Mouse (Mus musculus) forebrain, embryonic 10.5 days (tissue): ENCODE data around the gene Etv6. TPM values are rescaled to one million over a fixed set of nuclear protein-coding genes. Genes with fewer than 3 reads are reported as not detected.
"Not testable (repeated sequence)": the region's sequence is repeated elsewhere in the genome, so short reads cannot be mapped to it uniquely, and the experiment has no call there.

Experiments
- DNase-seq: peaks from one replicate; pipeline ENCODE4 v3.0.0-alpha.2; 2017; ENCODE audit warnings: low spot score; ENCODE audit errors: extremely low spot score
- H3K27ac ChIP-seq: fragments of 300-500 bp; sonication (generic); 2 replicates; pipeline ENCODE4 v1.5.1; 2016; ENCODE audit warnings: mild to moderate bottlenecking
- H3K27me3 ChIP-seq: fragments of 300-500 bp; sonication (generic); 2 replicates; pipeline ENCODE4 v1.6.1; 2016; ENCODE audit warnings: mild to moderate bottlenecking; ENCODE audit not compliant: poor library complexity, severe bottlenecking
- H3K36me3 ChIP-seq: fragments of 300-500 bp; sonication (generic); replicated peaks from 2 replicates; pipeline ENCODE4 v1.6.1; 2016; ENCODE audit warnings: mild to moderate bottlenecking, moderate library complexity
- H3K4me1 ChIP-seq: fragments of 300-500 bp; sonication (generic); 2 replicates; pipeline ENCODE4 v1.6.1; 2016
- H3K4me3 ChIP-seq: fragments of 300-500 bp; sonication (generic); 2 replicates; pipeline ENCODE4 v1.5.1; 2016; ENCODE audit warnings: mild to moderate bottlenecking, moderate library complexity
- H3K9me3 ChIP-seq: fragments of 300-500 bp; sonication (generic); 2 replicates; pipeline ENCODE4 v1.6.1; 2016; ENCODE audit warnings: mild to moderate bottlenecking, moderate library complexity
- WGBS: fragments of 180-500 bp; shearing (Covaris S2); methylation state at CpG from one replicate; pipeline ENCODE4 v1.1.7; 2016; 5-methylcytosine and 5-hydroxymethylcytosine counted together
- polyA plus RNA-seq: library from polyadenylated mRNA; unstranded; fragments of >200 nt; fragmentation: Nextera tagmentation; extraction: Ambion mirVana; gene quantifications from 2 replicates; pipeline ENCODE4 v1.2.1, GENCODE M21; 2016

Etv6 gene
- 16.2 TPM in 2 replicates for polyA plus RNA-seq

DNA sequence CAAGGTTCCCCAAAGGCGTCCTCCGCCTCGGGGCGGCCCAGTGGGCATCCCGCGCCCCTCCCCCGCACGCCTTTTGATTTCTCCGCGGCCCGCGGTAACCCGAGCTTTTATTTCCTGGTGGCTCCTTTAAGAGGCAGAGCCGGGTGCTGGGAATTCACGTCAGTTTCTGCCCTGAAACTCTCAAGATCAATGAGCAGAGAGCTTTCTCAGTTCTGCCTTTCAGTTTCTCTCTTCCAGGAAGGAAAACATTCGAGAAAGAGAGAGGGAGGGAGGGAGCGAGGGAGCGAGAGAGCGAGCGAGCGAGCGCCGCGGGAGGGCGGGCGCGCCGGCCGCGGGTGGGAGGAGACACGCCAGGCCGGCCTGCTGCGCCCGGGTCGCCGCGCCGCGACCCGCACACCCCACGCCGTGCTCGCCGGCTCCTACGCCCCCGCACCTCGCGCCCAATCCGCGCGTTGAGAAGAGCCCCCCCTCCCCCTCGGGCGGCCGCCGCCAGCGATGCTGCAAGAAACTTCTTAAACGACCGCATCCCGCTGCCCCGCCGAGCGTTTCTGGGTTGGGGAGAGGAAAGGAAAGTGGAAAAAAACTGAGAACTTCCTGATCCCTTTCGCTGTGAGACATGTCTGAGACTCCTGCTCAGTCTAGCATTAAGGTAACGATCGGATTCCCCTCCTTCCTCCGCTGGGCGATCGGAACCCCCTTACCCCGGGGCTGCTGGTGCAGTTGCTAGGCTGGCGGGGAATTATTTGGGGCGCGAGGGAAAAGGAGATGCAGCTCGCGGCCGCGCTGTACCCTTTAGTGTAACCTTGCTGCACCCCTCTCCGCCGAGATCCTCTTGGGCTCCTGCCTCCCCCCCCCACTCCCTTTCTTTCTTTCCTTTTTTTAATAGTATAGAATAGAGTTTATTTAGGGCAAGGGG, at the start of gene Etv6:
TSS of gene Etv6 (plus strand) at position 211 of the 916 bp plus-strand sequence.
- Histone ChIP-seq H3K27ac (peak within 1 kb of the TSS; percentile 100), H3K36me3 (peaks cover 12% of the 10 kb centered on the region), H3K27me3 (no peaks in the 10 kb centered on the region), H3K4me1 (peaks cover 50% of the 10 kb centered on the region), H3K4me3 (peak within 1 kb of the TSS; percentile 81), H3K9me3 (no peaks in the 10 kb centered on the region)
- under 1% methylated on average over 58 of the region's 78 CpGs for WGBS
- DNase-seq, result peak; percentile 71

DNA sequence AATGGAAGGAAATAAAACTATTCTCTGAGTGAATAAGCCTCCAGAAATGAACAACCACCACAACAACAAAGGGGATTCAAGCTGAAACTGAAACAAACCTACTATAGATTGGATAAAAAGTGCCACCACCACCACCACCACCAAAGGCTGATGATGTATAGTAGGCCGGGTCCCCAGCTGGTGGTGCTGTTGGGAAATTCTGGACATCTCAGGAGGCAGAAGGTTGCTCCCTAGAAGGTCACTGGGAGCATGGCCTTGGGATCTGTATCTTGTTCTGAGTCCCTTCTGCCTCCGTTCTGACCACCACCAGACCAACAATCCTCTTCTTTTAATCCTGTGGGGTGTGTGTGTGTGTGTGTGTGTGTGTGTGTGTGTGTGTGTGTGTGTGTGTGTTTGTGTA, 49.3 kb upstream of the Etv6 start:
- WGBS, result 58% methylated on average over 2 of the region's 2 CpGs

DNA sequence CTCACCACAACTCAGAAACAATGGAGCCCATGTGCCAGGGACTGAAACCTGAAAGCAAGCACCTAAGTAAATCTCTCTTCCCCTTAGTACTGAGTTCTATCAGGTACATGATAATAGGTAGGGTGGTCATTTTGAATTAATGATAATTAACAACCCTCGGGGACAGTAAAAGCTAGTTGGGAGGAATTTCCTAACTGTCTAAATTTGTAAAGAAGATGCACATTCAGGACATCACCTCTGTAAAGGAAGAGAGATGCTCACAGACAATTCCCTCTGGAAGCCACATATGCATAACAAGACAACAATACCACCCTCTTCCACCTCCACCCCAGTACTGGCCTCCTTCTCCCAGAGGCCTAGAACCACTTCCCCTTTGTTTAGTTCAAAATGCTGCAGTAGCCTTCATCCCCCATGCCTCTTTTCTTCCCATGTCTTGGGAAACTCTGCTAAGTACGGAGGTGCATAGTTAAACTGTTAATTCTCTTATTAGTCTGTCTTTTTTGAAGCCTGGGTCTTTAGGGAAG, 48.4 kb upstream of the Etv6 start:
- 68% methylated on average over 2 of the region's 2 CpGs for WGBS
- Histone ChIP-seq H3K9me3 (no peaks in the 10 kb centered on the region), H3K36me3 (no peaks in the 10 kb centered on the region), H3K27ac (no peak overlapping the region), H3K27me3 (no peaks in the 10 kb centered on the region), H3K4me3 (no peak overlapping the region), H3K4me1 (peaks cover 41% of the 10 kb centered on the region)
- no peak for DNase-seq

More for the DNA sequence above, 49.3 kb upstream of the Etv6 start:
- Histone ChIP-seq H3K36me3 (no peaks in the 10 kb centered on the region), H3K27me3 (no peaks in the 10 kb centered on the region), H3K4me1 (peaks cover 41% of the 10 kb centered on the region), H3K9me3 (no peaks in the 10 kb centered on the region), H3K27ac (no peak overlapping the region), H3K4me3 (no peak overlapping the region)
- no peak for DNase-seq

DNA sequence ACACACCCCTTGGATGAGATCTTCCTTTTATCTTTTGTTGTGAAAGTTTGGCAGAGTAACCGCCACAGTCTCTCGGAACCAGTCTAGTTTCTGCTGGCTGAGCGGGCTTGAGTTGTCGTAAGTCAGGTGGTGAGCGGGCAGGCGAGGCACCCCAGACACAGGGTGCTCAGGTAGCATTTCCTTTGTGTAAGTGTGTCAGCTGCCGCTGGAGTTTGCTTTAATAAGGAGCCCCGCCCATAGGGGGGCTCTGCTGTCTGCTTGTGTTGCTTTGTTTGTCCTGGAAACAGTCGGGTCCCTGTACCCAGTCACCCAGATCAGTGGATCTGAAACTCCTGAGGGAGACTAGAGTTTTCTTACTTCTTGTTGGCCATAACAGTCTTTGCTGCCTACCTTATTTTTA, 47.5 kb upstream of the Etv6 start:
- Histone ChIP-seq H3K27ac (no peak overlapping the region), H3K9me3 (no peaks in the 10 kb centered on the region), H3K27me3 (no peaks in the 10 kb centered on the region), H3K36me3 (no peaks in the 10 kb centered on the region), H3K4me3 (no peak overlapping the region), H3K4me1 (peaks cover 41% of the 10 kb centered on the region)
- DNase-seq, result no peak
- 53% methylated on average over 9 of the region's 9 CpGs for WGBS

DNA sequence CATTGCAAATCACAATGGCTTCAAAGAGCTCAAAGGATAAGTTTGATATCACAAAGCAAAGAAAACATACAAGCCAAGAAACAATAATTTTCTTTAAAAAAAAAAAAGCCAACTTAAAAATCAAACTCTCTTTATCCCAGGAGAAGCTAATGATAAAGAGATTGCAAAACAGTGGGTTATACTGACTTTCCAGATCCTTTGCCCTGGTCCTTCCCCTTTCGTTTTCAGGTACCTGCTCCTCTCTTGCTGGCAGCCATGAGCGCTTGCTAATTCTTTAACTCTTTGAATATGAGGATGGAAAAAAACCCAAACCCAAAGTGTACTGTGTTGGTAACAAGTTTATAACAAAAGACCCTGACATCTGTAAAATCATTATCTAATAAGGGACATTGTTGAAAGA, 38.0 kb upstream of the Etv6 start:
- H3K36me3 ChIP-seq, result no peaks in the 10 kb centered on the region
- 86% methylated on average over 2 of the region's 2 CpGs for WGBS

DNA sequence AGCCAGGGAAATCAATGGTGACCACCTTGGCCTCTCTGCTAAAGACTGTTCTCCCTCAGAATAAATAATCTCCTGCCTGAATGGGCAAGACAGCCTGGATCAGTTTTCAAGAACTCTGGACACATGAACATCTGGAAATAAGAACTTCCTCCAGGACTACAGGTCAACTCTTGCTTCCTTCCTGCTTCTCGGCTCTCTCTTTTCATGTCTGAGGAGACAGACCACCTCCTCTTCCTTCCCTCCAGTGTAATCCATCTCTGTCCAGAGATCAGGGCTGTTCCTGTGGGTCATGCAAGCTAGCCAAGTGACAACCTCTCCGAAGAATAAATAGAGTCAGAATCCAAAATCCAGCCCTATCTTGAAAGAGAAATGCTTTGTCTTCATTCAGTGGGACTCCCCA, 37.6 kb upstream of the Etv6 start:
- no peak overlapping the region for H3K4me3 ChIP-seq
- WGBS, result 78% methylated on average over 2 of the region's 2 CpGs

More for the DNA sequence above, 38.0 kb upstream of the Etv6 start:
- Histone ChIP-seq H3K9me3 (no peaks in the 10 kb centered on the region), H3K4me3 (no peak overlapping the region), H3K27me3 (no peaks in the 10 kb centered on the region), H3K27ac (no peak overlapping the region), H3K4me1 (no peaks in the 10 kb centered on the region)
- DNase-seq, result no peak

DNA sequence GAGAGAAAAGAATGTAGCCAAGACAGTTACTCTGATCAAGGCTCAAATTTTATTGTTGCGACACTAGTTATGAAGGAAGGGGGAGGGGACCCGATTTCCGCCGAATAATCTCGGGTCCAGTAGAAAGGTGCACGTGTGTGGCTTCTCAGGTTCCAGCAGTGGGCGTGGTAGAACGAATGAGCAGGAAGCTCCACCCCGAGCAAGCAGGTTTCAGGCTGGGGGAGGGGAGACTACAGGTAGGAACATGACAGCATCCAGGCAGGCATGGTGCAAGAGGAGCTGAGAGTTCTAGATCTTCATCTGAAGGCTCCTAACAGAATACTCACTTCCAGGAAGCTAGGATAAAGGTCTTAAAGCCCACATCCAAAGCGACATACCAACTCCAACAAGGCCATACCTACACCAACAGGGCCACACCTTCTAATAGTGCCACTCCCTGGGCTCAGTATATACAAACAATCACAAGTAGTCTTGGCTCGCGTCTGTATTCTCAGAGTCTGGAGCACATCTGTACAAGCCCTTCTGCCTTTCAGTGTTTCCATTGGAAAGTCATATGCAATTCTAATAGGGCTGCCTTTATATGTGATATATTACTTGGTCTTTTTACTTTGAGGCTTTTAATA, 20.9 kb upstream of the Etv6 start:
- 65% methylated on average over 6 of the region's 12 CpGs for WGBS
- H3K4me1 ChIP-seq, H3K36me3 ChIP-seq, H3K27me3 ChIP-seq, H3K27ac ChIP-seq, H3K4me3 ChIP-seq, H3K9me3 ChIP-seq, DNase-seq: not testable (repeated sequence)

More for the DNA sequence above, 37.6 kb upstream of the Etv6 start:
- no peak for DNase-seq
- Histone ChIP-seq H3K27me3 (no peaks in the 10 kb centered on the region), H3K4me1 (no peaks in the 10 kb centered on the region), H3K36me3 (no peaks in the 10 kb centered on the region), H3K9me3 (no peaks in the 10 kb centered on the region), H3K27ac (no peak overlapping the region)

DNA sequence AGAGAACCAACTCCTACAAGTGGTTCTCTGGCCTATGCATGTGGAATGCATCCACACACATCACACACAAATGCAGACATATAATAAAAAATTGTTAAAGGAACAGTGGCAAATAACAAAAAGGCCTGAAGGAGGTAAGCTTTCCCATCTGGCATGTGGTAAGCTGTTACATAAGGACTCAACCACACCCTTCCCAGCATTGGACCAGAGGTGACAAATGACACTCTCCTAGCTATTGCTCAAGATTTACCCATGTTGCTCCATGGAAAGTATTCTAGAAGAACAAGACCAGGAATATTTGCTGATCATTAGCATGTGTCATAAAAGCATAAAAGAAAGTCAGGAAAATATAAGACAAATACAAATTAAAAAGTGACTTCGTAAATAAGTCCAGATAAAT, 16.7 kb upstream of the Etv6 start:
- Histone ChIP-seq H3K27me3 (no peaks in the 10 kb centered on the region), H3K4me1 (no peaks in the 10 kb centered on the region), H3K9me3 (no peaks in the 10 kb centered on the region), H3K4me3 (no peak overlapping the region), H3K36me3 (no peaks in the 10 kb centered on the region), H3K27ac (no peak overlapping the region)
- WGBS, result 92% methylated on average over 1 of the region's 1 CpGs
- DNase-seq, result no peak

DNA sequence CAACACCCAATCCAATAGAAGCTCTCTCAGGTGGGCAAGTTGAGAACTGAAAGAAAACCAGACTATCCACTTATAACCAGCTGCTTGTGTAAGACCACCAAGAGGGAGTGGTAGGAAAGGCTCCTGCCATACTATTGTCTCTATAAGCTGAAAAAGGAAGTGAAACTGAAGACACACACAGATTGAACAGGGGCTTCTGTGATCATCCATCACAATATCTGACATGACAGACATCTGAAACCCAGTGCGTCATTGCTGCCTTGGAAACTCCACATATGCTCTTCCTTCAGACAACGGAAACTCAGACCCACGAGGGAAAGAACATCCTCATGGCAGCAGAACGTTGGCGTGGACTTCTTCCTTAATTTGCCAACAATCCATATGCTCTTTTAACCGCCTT, 14.7 kb upstream of the Etv6 start:
- Histone ChIP-seq H3K4me3 (no peak overlapping the region), H3K9me3 (no peaks in the 10 kb centered on the region), H3K36me3 (no peaks in the 10 kb centered on the region), H3K4me1 (no peaks in the 10 kb centered on the region), H3K27ac (no peak overlapping the region), H3K27me3 (no peaks in the 10 kb centered on the region)
- no peak for DNase-seq
- 93% methylated on average over 6 of the region's 6 CpGs for WGBS

DNA sequence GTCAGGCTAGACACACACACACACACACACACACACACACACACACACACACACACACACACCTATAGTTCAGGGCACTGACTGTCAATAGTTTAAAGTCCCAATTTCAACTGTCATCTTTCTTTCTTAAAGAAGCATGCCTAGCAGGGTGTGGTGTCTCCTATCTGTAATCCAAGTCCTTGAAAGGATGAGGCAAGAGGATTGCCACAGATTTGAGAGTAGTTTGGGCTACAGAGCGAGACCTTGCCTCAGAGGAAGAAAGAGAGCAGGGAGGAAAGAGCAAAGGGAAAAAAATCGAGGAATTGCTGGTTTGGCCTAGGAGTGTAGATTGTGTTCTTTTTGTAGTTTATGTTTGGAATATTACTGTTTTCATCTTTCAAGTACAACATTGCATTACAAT, 9.2 kb upstream of the Etv6 start:
- H3K9me3 ChIP-seq, result 0 out of 2 replicates have a peak, but pooled peaks cover 7% of the 10 kb centered on the region
- no peak overlapping the region for H3K27ac ChIP-seq
- H3K4me1 ChIP-seq, result no peaks in the 10 kb centered on the region
- no peak for DNase-seq
- WGBS, result 90% methylated on average over 2 of the region's 2 CpGs
- no peak overlapping the region for H3K4me3 ChIP-seq
- no peaks in the 10 kb centered on the region for H3K27me3 ChIP-seq
- no peaks in the 10 kb centered on the region for H3K36me3 ChIP-seq

DNA sequence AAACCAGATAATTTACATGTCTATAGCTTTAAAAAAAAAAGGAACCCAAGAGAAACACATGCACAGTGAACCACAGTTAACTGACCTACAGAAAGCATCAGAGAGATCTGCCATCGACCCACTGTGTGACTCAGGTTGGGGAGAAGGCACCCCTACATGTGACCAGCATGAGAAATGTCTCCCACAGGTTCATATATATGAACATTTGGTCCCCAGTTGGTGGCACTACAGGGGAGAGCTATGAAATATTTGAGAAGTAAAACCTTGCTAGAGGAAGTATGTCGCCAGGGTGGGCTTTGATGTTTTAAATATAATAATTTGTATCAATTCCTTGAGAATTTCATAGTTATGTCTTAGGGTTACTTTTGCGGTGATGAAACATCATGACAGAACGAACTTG, 8.5 kb upstream of the Etv6 start:
- no peak overlapping the region for H3K27ac ChIP-seq
- DNase-seq, result no peak
- H3K9me3 ChIP-seq, result 0 out of 2 replicates have a peak, but pooled peaks cover 7% of the 10 kb centered on the region
- H3K27me3 ChIP-seq, result no peaks in the 10 kb centered on the region
- no peaks in the 10 kb centered on the region for H3K36me3 ChIP-seq
- 91% methylated on average over 4 of the region's 4 CpGs for WGBS
- no peak overlapping the region for H3K4me3 ChIP-seq
- no peaks in the 10 kb centered on the region for H3K4me1 ChIP-seq

DNA sequence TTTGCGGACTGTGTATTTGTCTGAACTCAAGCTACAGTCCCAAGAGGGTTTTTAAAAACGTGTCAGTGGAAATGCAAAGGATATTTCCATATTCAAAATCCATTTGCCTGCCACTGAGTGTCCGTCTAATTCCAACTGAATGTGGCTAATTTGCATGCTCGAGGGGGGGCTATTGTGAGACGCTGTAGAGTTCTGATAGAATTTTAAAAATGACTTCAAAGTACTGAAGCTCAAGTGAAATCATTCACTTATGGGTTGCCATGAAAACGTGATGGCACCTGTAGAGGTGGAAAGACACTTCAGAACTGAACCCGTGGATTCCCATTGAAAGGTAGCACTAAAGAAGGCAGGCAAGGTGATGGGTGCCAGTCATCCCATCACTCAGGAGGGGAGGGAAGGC, 3.0 kb upstream of the Etv6 start:
- DNase-seq, result no peak
- H3K4me1 ChIP-seq, result peaks cover 20% of the 10 kb centered on the region
- no peaks in the 10 kb centered on the region for H3K27me3 ChIP-seq
- 33% methylated on average over 7 of the region's 7 CpGs for WGBS
- no peak overlapping the region for H3K4me3 ChIP-seq
- H3K27ac ChIP-seq, result no peak overlapping the region
- H3K9me3 ChIP-seq, result 0 out of 2 replicates have a peak, but pooled peaks cover 7% of the 10 kb centered on the region
- H3K36me3 ChIP-seq, result no peaks in the 10 kb centered on the region

DNA sequence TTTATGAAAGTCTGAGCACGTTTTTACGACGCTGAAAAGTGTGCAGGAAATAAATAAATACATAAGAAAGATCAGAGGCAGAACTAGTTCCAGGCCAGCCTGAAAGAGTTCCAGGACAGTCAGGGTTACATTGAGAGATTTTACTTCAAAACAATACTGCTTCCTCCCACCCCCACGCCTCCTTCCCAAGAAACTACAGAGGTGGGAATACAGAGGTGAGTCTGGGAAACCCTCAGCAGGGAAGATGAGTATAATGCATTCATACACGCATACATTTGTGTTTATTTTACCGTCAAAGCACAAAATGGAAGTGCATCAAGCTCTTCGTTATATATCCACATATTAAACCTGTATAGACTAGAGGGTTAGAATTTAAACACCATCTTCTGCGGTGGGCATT, 1.1 kb upstream of the Etv6 start:
- Histone ChIP-seq H3K36me3 (peaks cover 8% of the 10 kb centered on the region), H3K27ac (peak overlapping the region; percentile 100), H3K9me3 (no peaks in the 10 kb centered on the region), H3K4me3 (peak overlapping the region; percentile 81), H3K4me1 (peaks cover 40% of the 10 kb centered on the region), H3K27me3 (no peaks in the 10 kb centered on the region)
- DNase-seq, result peak; percentile 14
- WGBS, result 2% methylated on average over 8 of the region's 8 CpGs
